Mouse (Mus musculus) cerebellum, postnatal 36 days (tissue): ENCODE measurements around the gene Ephb1.
A peak's percentile ranks its signal among the peaks of the same experiment; 100 is the strongest.

ENCODE experiments used
- DNase-seq, 2 experiments: peaks; one replicate each; pipeline ENCODE4 v3.0.0; 2021 to 2022; ENCODE audit warnings: mixed read lengths in 2 of 2

Ephb1 gene

GRCm38 (mm10) chr9:101976884-101977465 is 377.5 kb downstream of the Ephb1 start:
- DNase-seq: no peak

- no peak for DNase-seq
Observed at GRCm38 (mm10) chr9:101972314-101972713, 382.2 kb downstream of the Ephb1 start.

DNA sequence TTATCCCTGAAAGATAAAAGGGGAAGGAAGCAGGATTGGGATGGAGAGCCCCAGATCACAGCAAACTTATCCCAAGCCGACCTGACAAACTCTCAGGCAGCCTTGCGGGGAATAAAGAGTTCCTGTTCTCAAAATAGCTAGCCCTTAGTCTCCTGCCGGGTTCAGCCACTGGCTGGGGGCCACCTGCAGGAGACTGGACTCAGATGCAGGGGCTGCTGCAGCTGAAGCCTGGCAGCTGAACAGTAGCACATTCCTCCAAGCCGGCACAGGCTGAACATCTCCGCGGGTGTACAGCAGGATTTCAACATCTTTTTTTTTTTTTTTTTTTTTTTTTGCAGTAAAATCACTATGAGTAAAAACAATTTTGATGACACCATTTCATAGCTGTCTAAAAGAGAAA is 382.7 kb downstream of the Ephb1 start:
- no peak for DNase-seq

DNA sequence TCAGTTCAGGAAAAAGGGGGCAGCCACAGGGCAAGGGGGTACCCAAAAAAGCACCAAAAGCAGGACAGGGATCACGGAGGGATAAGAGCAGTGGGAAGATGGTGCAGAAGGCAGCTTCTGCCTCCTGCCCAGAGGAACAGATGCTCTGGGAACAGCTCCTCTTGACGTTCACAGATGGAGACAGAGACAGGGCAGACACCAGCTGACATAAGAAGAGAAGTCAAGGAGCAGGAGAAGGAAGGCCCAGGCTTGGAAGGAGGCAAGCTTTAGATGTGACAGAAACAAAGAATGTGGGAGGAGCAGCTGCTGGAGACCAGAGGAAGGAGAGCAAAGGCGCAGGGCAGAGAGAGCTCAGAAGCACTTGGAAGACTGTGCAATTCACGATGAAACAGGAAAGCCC is 398.3 kb downstream of the Ephb1 start:
- DNase-seq: no peak

DNA sequence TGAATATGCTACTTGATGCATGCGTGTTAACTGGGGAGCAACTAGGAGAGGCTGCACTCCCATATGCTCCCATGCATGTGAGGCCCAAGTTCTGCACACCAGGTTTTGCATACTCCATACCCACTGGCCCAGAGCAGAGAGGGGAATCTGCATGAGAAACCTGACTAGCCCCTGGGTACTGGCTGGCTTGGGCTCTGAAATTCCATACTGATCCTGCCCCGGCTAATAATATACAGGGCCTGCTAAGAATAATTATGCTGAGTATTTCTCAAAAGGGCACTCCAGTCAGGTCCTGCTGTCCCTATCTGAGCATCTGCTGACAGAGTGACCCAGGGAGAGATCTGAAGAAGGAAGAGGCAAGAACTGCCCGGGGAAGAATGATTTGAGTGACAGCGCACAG is 400.0 kb downstream of the Ephb1 start:
- DNase-seq: no peak

GRCm38 (mm10) chr9:101950101-101950500 is 404.4 kb downstream of the Ephb1 start:
- DNase-seq: no peak

DNA sequence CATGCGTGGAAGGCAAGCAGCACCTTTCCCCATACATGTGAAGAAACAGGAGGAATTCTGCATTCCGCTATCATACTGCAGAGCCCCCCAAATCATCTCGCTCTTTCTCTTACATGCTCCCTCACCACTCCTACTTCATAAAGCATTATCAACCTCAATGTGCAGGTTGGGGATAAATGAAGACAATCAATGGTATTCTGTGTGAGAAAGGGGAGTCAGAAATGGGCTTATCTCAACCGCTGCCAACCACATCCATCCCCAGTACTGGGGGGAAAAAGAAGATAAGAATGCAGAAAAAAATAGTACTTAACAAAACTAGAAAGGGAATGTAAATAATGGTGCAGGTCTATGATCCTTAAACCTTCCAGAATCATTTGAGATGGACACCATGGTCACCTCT is 408.7 kb downstream of the Ephb1 start:
- no peak for DNase-seq

GRCm38 (mm10) chr9:101945326-101945725 is 409.2 kb downstream of the Ephb1 start:
- DNase-seq: peak; percentile 24 to 35

DNA sequence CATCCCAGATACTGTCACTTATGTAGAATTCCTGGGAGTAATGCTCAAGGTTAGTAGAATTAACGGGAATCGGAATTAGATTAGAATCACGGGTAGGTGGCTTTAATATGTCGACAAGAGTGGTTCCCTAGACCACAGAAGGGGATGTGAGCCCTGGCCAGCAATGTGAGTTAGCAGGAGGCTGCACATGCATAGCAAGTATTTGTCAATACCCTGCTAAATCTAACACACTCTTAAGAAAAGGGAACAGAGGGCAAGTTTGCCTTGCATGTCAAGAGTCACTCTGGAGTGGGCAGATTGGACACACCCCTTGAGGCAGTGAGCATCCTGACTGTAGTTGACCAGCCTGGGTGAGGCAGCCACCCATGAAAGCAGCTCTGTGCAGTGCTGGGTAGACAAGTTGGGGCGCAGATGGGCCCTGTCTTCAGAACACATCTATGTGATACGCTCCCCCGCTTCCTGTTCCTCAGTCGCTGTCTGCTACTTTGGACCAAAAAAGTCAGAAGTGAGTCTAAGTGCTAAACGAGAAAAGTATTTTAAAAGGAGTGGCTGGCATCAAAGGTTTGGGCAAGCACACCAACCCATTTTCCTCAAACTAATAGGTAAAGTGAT is 412.3 kb downstream of the Ephb1 start:
- no peak for DNase-seq

DNA sequence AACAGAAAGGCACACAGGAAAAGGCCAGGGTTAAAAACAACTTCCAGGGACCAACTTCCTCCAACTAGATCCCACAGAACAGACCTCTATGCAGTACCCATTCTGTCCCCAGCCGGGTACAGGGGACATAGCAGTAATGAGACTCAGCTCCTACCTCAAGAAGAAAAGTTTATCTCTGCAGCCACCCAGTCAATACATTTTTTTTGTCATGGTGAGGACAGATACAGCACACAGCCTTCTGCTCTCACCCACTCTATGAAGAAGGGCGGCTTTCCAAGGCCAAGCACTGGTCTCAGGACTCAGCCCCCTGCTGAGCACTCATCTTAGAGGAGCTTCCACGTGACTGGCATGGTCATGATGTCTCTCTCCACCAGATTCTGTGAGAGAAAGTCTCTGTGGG is 414.3 kb downstream of the Ephb1 start:
- no peak for DNase-seq

DNA sequence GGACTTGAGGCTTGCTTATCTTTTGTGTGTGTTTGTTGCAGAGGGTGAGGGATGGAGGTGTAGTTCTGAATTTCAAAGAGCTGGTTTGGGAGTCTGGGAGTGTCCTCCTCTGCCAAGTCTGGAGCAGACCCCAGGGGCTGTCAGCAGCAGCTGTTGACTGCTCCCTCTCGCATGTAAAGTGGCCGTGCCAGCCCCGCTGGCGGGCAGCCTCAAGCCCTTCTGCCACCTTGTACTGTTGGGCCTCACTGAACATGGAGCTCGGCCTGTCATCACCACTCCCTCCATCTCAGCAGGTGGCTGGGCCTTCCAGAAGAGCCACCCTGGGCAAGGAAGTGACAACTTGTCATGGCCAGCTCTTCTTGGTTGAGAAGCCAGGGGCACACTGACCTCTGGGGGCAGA is 415.5 kb downstream of the Ephb1 start:
- DNase-seq: no peak

DNA sequence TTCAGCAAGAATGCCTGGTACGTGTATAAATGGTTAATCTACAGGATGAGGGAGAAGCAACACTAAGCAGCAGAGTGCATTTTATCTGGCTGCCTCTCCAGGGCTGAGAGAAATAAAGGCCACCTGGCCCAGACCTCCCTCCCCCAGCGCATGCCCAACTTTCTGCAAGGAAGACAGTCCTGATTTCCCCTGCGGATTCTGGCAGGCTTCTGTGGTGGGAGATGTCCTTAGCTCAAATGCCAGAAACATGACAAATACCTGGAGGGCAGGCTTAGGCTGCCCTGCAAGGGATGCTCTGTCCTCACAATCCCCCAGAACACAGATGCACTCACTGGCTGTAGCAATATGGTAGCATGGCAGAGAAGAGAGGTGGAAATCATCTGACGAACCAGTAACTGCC is 416.4 kb downstream of the Ephb1 start:
- DNase-seq: no peak

- DNase-seq: no peak
Observed at GRCm38 (mm10) chr9:101934887-101935286, 419.6 kb downstream of the Ephb1 start.

- no peak for DNase-seq
Observed at GRCm38 (mm10) chr9:101933946-101934573, 420.4 kb downstream of the Ephb1 start.

GRCm38 (mm10) chr9:101924829-101925228 is 429.7 kb downstream of the Ephb1 start:
- DNase-seq: no peak

GRCm38 (mm10) chr9:101922846-101923245 is 431.6 kb downstream of the Ephb1 start:
- DNase-seq: no peak

DNA sequence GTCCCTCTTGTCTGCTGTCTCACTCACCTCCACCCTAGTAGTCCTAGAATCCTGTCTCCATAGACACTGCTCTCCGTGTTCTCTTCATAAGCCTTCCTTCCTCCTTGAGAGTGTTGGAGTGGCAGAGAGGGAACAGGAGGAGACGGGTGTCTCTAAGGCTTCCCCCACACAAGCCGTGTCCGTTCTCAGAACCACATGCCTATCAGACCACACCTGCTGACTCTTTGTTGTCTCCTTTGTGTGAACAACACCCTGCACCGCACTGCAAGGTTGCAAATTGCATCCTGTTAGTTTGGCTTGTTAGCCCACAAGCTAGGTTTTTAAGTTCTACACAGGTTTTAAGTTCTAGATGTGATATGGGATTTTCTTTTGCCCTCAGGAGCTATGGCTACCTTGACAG is 435.2 kb downstream of the Ephb1 start:
- no peak for DNase-seq

DNA sequence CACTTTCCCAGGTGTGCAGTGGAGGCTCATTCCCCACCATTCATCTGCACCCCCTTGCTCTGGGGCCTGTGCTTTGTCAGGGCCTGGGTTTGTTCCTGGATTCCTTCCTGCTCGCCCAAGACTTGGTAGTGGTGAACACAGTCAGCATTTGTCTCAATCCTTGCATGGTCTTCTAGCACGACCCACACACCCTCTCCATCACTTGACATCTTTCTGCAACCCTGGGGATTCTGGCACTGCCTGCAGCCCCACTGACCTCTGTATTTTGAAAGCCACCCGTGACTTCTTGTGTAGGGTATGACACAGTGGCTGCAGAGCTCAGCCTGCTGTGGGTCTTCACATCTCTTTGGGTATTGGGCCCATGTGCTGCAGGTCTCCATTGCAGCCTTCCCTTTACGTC is 435.7 kb downstream of the Ephb1 start:
- DNase-seq: no peak

DNA sequence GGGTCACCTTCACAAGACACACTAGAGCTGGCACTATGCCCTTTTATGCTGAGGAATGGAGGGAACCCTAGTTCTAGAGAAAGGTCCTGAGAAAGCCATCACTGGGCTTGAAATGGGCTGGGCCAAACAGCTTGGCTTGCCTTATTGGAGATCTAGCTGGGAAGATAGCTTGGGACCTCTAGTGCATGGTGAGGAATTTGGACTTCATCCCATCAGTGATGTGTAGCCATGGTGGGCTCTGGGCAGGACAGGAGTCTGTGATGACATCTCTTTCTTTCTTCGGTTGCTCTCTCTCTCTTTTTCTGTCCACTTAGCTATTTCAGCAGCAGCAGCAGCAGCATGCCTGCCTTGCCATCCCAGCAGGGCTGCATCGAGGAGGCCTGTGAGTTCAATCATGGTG is 439.4 kb downstream of the Ephb1 start:
- DNase-seq: no peak

DNA sequence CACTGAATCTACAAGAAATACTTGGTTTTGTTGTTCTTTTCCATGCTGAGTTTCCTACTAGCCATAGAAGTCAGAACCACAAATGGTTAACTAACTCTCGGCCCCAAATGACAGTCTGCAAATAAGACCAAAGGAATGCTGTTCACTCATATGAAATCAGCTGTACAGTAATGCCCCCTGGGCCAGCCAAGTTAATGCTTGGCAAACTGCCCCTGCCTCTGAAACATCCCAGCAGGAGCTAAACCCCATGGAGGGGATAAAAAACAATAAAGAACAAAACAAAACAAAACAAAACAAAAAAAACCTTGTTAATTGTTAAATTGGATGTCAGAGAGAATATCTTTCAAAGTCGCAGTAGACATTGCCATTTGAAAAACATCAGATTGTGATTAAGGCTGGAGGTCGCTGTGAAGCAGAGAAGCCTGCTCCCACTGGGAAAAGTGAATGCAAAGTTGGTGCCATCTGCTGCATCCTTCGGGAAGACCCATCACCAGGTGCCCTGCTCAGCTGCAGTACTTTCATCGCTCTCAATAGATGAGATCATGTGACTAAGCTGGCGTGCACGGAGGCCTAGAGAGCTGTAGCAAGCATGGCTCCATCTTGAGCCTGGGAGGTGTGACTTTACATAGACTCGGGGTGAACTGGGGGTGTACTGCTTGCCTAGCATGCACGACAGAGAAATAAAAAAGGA is 443.2 kb downstream of the Ephb1 start:
- peak in 1 of 2 experiments; percentile 13 for DNase-seq

DNA sequence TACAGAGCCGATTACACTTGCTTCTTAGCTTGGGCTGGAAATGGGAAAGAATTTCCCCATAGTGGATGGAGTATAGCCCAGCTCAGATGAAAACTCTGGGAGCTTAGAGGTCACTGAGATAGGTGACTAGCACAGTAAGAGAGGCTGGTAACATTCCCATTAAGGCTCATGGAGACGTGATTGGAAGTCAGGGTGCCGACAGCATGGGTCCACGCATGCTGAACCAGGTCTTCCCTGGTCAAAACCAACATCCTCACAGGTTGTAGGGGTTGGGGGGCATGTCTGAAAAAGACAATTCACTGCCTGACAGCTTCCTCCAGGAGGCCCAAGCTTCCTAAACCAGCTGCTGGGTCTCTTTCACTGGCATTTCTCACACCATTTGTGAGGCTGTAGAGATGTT is 445.0 kb downstream of the Ephb1 start:
- DNase-seq: no peak

DNA sequence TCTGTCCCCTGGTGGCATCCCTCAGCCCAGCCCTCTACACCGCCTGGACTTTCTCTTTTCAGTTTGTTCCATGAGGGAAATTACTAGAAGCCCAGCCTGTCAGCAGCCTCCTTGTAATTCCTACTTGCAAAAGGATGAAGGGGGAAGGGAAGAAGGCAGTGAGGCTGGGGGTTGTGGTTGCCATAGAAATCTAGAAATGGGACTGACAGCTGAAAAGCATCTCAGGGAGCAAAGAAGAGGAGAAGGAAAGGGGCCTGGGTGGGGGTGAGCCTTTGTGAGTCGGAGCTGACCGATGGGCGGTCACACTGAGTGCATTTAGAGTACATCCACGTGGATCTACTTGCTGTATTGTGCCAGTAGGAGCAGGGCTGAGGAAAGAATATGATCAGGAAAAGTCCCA is 445.6 kb downstream of the Ephb1 start:
- DNase-seq: no peak

- DNase-seq: no peak
Observed at GRCm38 (mm10) chr9:101907747-101908255, 446.7 kb downstream of the Ephb1 start.

DNA sequence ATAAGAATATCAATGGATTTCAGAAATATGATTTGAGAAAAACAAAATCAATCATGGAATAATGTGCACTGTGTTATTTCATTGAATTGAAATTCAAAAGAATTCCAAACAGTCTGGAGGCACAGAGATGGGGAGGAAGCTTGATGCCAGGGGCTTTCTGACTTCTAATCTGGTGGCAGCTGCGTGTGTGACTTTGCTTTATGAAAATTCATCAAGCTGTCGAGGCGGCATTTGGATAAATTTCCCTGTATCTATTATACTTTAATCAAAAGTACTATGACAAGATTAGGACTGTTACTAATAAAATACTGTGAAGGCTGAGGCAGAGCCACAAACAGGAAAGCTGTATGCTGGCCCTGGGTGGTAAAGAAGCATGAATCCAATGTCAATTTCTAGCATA is 451.1 kb downstream of the Ephb1 start:
- no peak for DNase-seq
